8 mouse cellular contexts compared by ENCODE assay signal in the genomic region with DNA sequence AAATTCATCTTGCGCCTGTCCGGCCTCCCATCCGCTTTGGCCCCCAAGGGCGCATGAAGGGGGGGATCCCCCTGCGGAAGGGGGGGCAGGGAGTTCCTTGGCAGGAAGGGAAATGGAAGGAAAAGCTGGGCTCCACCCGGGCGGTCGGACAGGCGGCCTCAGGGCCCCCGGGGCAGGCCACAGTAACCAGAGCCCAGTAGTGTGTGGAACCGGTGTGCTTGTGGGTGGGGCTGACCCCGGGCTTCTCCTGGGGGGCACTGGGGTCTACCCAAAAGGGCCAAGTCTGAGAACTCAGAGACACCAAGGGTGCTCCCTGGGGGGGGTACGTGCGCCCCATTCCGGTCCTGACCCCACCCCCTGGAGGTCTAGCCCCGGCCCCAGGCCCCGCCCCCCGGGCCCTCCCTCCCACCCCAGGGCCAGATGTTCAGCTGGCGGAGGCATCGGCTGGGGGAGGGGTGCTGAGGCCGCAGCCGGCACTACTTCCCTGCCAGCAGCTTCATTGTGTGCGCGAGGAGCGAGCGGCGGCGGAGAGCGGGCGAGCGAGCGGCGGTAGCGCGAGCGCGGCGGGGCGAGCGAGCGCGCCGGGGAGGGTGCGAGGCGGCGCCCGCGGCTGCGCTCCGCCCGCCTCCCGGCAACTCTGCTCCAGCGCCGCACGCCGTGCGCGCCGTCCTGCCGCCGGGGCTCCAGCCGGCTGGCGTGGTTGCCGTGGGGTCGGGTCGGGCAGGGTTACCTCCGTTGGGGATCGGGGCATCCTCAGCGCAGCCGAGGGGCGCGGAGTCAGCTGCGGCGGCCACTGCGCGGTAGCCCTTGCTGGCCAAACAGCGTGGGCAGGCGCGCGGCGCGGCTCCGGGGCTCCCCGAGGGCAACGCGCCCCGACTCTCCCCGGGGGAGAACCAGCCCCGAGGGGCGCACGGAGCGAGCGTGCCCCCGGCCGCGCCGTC. TPM values are rescaled to one million over a fixed set of nuclear protein-coding genes. Genes with fewer than 3 reads are reported as not detected.
DNase-seq lines count a peak whose midpoint lies in the region; ATAC-seq and TF ChIP-seq lines count a peak whose summit lies in the region.

No protein-coding gene starts in this region.

- peak overlapping the region; percentile 60 for H3K4me3 ChIP-seq in C2C12 (ENCODE audit: insufficient read depth, poor library complexity, severe bottlenecking)
- H3K4me3 ChIP-seq in embryonic facial prominence, embryonic 14.5 days (ENCODE audit: low read depth, low read length): peak overlapping the region; percentile 88
- peak overlapping the region; percentile 82 for H3K4me3 ChIP-seq in heart, embryonic 13.5 days
- peak overlapping the region; percentile 73 for H3K4me3 ChIP-seq in kidney, embryonic 16.5 days (ENCODE audit: low read length)
- H3K4me3 ChIP-seq in liver, postnatal 0 days (ENCODE audit: low read depth, low read length): peak overlapping the region; percentile 57
- H3K4me3 ChIP-seq in neural tube, embryonic 13.5 days: peak overlapping the region; percentile 87
- H3K4me3 ChIP-seq in thymus, adult 2 months (ENCODE audit: control insufficient read depth, insufficient read depth, low read length): peak overlapping the region; percentile 96

- DNase-seq in adrenal gland, adult 18-20 months (ENCODE audit: low spot score in 2 of 2): peak; percentile 60 to 70
- peak; percentile 94 for DNase-seq in embryonic facial prominence, embryonic 14.5 days (ENCODE audit: low spot score)
- peak; percentile 82 for DNase-seq in liver, postnatal 0 days
- peak; percentile 90 for DNase-seq in thymus, adult 2 months

- H3K9ac ChIP-seq in embryonic facial prominence, embryonic 14.5 days (ENCODE audit: low read depth, low read length): peak overlapping the region; percentile 90
- peak overlapping the region; percentile 95 for H3K9ac ChIP-seq in heart, embryonic 13.5 days
- H3K9ac ChIP-seq in kidney, embryonic 16.5 days (replicated peaks; ENCODE audit: low read length): peak overlapping the region; percentile 92
- peak overlapping the region; percentile 14 for H3K9ac ChIP-seq in liver, postnatal 0 days (replicated peaks)
- peak overlapping the region; percentile 98 for H3K9ac ChIP-seq in neural tube, embryonic 13.5 days

- H3K79me2 ChIP-seq in C2C12 (ENCODE audit: control insufficient read depth, insufficient read depth): peaks cover 15% of the 10 kb centered on the region

- H3K4me2 ChIP-seq in embryonic facial prominence, embryonic 14.5 days (ENCODE audit: low read depth, low read length): peak overlapping the region; percentile 87
- peak overlapping the region; percentile 88 for H3K4me2 ChIP-seq in heart, embryonic 13.5 days
- peak overlapping the region; percentile 96 for H3K4me2 ChIP-seq in kidney, embryonic 16.5 days (replicated peaks; ENCODE audit: low read depth, low read length)
- peak overlapping the region; percentile 94 for H3K4me2 ChIP-seq in liver, postnatal 0 days (ENCODE audit: low read depth, low read length)
- peak overlapping the region; percentile 94 for H3K4me2 ChIP-seq in neural tube, embryonic 13.5 days

- peak overlapping the region; percentile 92 for H3ac ChIP-seq in C2C12 (ENCODE audit: control insufficient read depth, insufficient read length, low read depth)

- 1% methylated on average over 28 of the region's 97 CpGs for WGBS in embryonic facial prominence, embryonic 14.5 days
- WGBS in heart, embryonic 13.5 days: under 1% methylated on average over 55 of the region's 97 CpGs
- WGBS in kidney, embryonic 16.5 days: 1% methylated on average over 62 of the region's 97 CpGs
- 1% methylated on average over 52 of the region's 97 CpGs for WGBS in liver, postnatal 0 days (ENCODE audit: insufficient replicate concordance)
- 2% methylated on average over 41 of the region's 97 CpGs for WGBS in neural tube, embryonic 13.5 days
- WGBS in thymus, adult 2 months: under 1% methylated on average over 97 of the region's 97 CpGs

- H3K79me3 ChIP-seq in C2C12 (ENCODE audit: low read depth): peaks cover 4% of the 10 kb centered on the region

- 0 out of 2 replicates have a peak, but pooled peaks have one; percentile 53 for TF ChIP-seq POLR2A in thymus, adult 2 months (IDR thresholded peaks at IDR 0.05; ENCODE audit: control insufficient read depth, extremely low read depth, insufficient read depth, low read length, poor library complexity)

- peak; percentile 58 for ATAC-seq in embryonic facial prominence, embryonic 14.5 days (ENCODE audit: low read depth)
- peak; percentile 25; the same call in 1 of the 2 replicates for ATAC-seq in heart, embryonic 13.5 days (ENCODE audit: extremely low read depth, insufficient number of reproducible peaks, low FRiP score, low TSS enrichment)
- ATAC-seq in kidney, embryonic 16.5 days (ENCODE audit: low FRiP score, low TSS enrichment): peak; percentile 58; the same call in 1 of the 2 replicates
- ATAC-seq in liver, postnatal 0 days: peak; percentile 74
- ATAC-seq in neural tube, embryonic 13.5 days (ENCODE audit: low read depth): peak; percentile 59

- TF ChIP-seq CTCF in C2C12 (IDR thresholded peaks at IDR 0.05; ENCODE audit: control insufficient read depth, insufficient read depth, insufficient read length): no peak
- TF ChIP-seq CTCF in liver, postnatal 0 days (IDR thresholded peaks at IDR 0.05; ENCODE audit: low read depth): no peak
- peak; percentile 12; the same call in 1 of the 2 replicates for TF ChIP-seq CTCF in thymus, adult 2 months (IDR thresholded peaks at IDR 0.05; ENCODE audit: borderline replicate concordance, control insufficient read depth, extremely low read depth, insufficient read depth, low read length, poor library complexity)

- H3K27ac ChIP-seq in embryonic facial prominence, embryonic 14.5 days (replicated peaks; ENCODE audit: low read depth, low read length): peak overlapping the region; percentile 93
- H3K27ac ChIP-seq in heart, embryonic 13.5 days (replicated peaks): peak overlapping the region; percentile 97
- peak overlapping the region; percentile 86 for H3K27ac ChIP-seq in kidney, embryonic 16.5 days (ENCODE audit: low read length)
- H3K27ac ChIP-seq in liver, postnatal 0 days (ENCODE audit: low read depth): peak overlapping the region; percentile 60
- H3K27ac ChIP-seq in neural tube, embryonic 13.5 days (replicated peaks): peak overlapping the region; percentile 98
- peak overlapping the region; percentile 36 for H3K27ac ChIP-seq in thymus, adult 2 months (ENCODE audit: control insufficient read depth, insufficient read depth, low read length)

- H3K36me3 ChIP-seq in C2C12 (ENCODE audit: control insufficient read depth, insufficient read depth): peaks cover 23% of the 10 kb centered on the region
- H3K36me3 ChIP-seq in embryonic facial prominence, embryonic 14.5 days (ENCODE audit: control insufficient read depth, insufficient read depth, low read length): peaks cover 28% of the 10 kb centered on the region
- H3K36me3 ChIP-seq in heart, embryonic 13.5 days: peaks cover 31% of the 10 kb centered on the region
- peaks cover 8% of the 10 kb centered on the region for H3K36me3 ChIP-seq in kidney, embryonic 16.5 days (ENCODE audit: insufficient read depth, low read length)
- no peaks in the 10 kb centered on the region for H3K36me3 ChIP-seq in liver, postnatal 0 days (replicated peaks; ENCODE audit: insufficient read depth, low read length)
- peaks cover 28% of the 10 kb centered on the region for H3K36me3 ChIP-seq in neural tube, embryonic 13.5 days
- H3K36me3 ChIP-seq in thymus, adult 2 months (ENCODE audit: control insufficient read depth, insufficient read depth, low read length): no peaks in the 10 kb centered on the region

- no peak for TF ChIP-seq EP300 in liver, postnatal 0 days (IDR thresholded peaks at IDR 0.05; ENCODE audit: low read depth)

- H3K9me3 ChIP-seq in embryonic facial prominence, embryonic 14.5 days (ENCODE audit: control insufficient read depth, low read length): no peaks in the 10 kb centered on the region
- no peaks in the 10 kb centered on the region for H3K9me3 ChIP-seq in heart, embryonic 13.5 days
- no peaks in the 10 kb centered on the region for H3K9me3 ChIP-seq in kidney, embryonic 16.5 days (ENCODE audit: low read length)
- H3K9me3 ChIP-seq in liver, postnatal 0 days (ENCODE audit: low read length): no peaks in the 10 kb centered on the region
- no peaks in the 10 kb centered on the region for H3K9me3 ChIP-seq in neural tube, embryonic 13.5 days

- H3K4me1 ChIP-seq in embryonic facial prominence, embryonic 14.5 days (ENCODE audit: control insufficient read depth, insufficient read depth, low read length): peaks cover 35% of the 10 kb centered on the region
- peaks cover 55% of the 10 kb centered on the region for H3K4me1 ChIP-seq in heart, embryonic 13.5 days
- H3K4me1 ChIP-seq in kidney, embryonic 16.5 days (ENCODE audit: insufficient read depth, low read length): peaks cover 49% of the 10 kb centered on the region
- peaks cover 23% of the 10 kb centered on the region for H3K4me1 ChIP-seq in liver, postnatal 0 days (ENCODE audit: insufficient read depth)
- H3K4me1 ChIP-seq in neural tube, embryonic 13.5 days (replicated peaks): peaks cover 76% of the 10 kb centered on the region
- H3K4me1 ChIP-seq in thymus, adult 2 months (replicated peaks; ENCODE audit: control insufficient read depth, insufficient read depth, low read length): peaks cover 35% of the 10 kb centered on the region

- H3K27me3 ChIP-seq in C2C12 (ENCODE audit: control insufficient read depth, insufficient read depth, insufficient read length): no peaks in the 10 kb centered on the region
- H3K27me3 ChIP-seq in embryonic facial prominence, embryonic 14.5 days (replicated peaks; ENCODE audit: control insufficient read depth, insufficient read depth, low read length): no peaks in the 10 kb centered on the region
- no peaks in the 10 kb centered on the region for H3K27me3 ChIP-seq in heart, embryonic 13.5 days (replicated peaks)
- H3K27me3 ChIP-seq in kidney, embryonic 16.5 days (ENCODE audit: insufficient read depth, low read length): no peaks in the 10 kb centered on the region
- peaks cover 25% of the 10 kb centered on the region for H3K27me3 ChIP-seq in liver, postnatal 0 days (ENCODE audit: insufficient read depth, low read length)
- no peaks in the 10 kb centered on the region for H3K27me3 ChIP-seq in neural tube, embryonic 13.5 days
- H3K27me3 ChIP-seq in thymus, adult 2 months (ENCODE audit: control insufficient read depth, insufficient read depth, low read length): no peaks in the 10 kb centered on the region

RNA-seq across cellular contexts. Expression of a gene that starts 0.9 kb away (rescaled TPM):
- polyA plus RNA-seq in C2C12 (2012; fragmentation: generic; extraction: Trizol): 21.0 TPM
- total RNA-seq in adrenal gland, adult 18-20 months (2021): 1 to 10 TPM; 1.5 to 2.5 TPM
- polyA plus RNA-seq in embryonic facial prominence, embryonic 14.5 days (2014; fragmentation: Nextera tagmentation; extraction: Ambion mirVana): 10.8 and 11.7 TPM in 2 replicates
- polyA plus RNA-seq in heart, embryonic 13.5 days (2015; fragmentation: Nextera tagmentation; extraction: Ambion mirVana): 12.7 and 16.5 TPM in 2 replicates
- 8.7 and 10.8 TPM in 2 replicates for polyA plus RNA-seq in kidney, embryonic 16.5 days (2015; fragmentation: Nextera tagmentation; extraction: Ambion mirVana)
- polyA plus RNA-seq in liver, postnatal 0 days (2015; fragmentation: Nextera tagmentation; extraction: Ambion mirVana): 0.62 and 0.67 TPM in 2 replicates
- polyA plus RNA-seq in neural tube, embryonic 13.5 days (2015; fragmentation: Nextera tagmentation; extraction: Ambion mirVana): 31.0 and 31.1 TPM in 2 replicates
- 31.2 and 42.8 TPM in 2 replicates for polyA plus RNA-seq in thymus, adult 2 months (2012; rRNA removed)

RNA-seq across cellular contexts. Expression of a gene that starts 27.1 kb away (rescaled TPM):
- polyA plus RNA-seq in C2C12 (2012; fragmentation: generic; extraction: Trizol): 16.8 TPM
- total RNA-seq in adrenal gland, adult 18-20 months (2021): 10 to 100 TPM; 18.6 to 20.7 TPM
- 47.8 and 48.4 TPM in 2 replicates for polyA plus RNA-seq in embryonic facial prominence, embryonic 14.5 days (2014; fragmentation: Nextera tagmentation; extraction: Ambion mirVana)
- polyA plus RNA-seq in heart, embryonic 13.5 days (2015; fragmentation: Nextera tagmentation; extraction: Ambion mirVana): 51.0 and 52.1 TPM in 2 replicates
- polyA plus RNA-seq in kidney, embryonic 16.5 days (2015; fragmentation: Nextera tagmentation; extraction: Ambion mirVana): 81.4 and 88.0 TPM in 2 replicates
- polyA plus RNA-seq in liver, postnatal 0 days (2015; fragmentation: Nextera tagmentation; extraction: Ambion mirVana): 14.7 and 16.5 TPM in 2 replicates
- polyA plus RNA-seq in neural tube, embryonic 13.5 days (2015; fragmentation: Nextera tagmentation; extraction: Ambion mirVana): 58.1 TPM in 2 replicates
- polyA plus RNA-seq in thymus, adult 2 months (2012; rRNA removed): 55.9 and 71.6 TPM in 2 replicates

RNA-seq across cellular contexts. Expression of a gene that starts 50.6 kb away (rescaled TPM):
- 960 TPM for polyA plus RNA-seq in C2C12 (2012; fragmentation: generic; extraction: Trizol)
- total RNA-seq in adrenal gland, adult 18-20 months (2021): 1,000 to 10,000 TPM; 1,005 to 1,597 TPM
- 995 and 1,073 TPM in 2 replicates for polyA plus RNA-seq in embryonic facial prominence, embryonic 14.5 days (2014; fragmentation: Nextera tagmentation; extraction: Ambion mirVana)
- polyA plus RNA-seq in heart, embryonic 13.5 days (2015; fragmentation: Nextera tagmentation; extraction: Ambion mirVana): 1,676 and 1,958 TPM in 2 replicates
- polyA plus RNA-seq in kidney, embryonic 16.5 days (2015; fragmentation: Nextera tagmentation; extraction: Ambion mirVana): 1,116 and 1,175 TPM in 2 replicates
- polyA plus RNA-seq in liver, postnatal 0 days (2015; fragmentation: Nextera tagmentation; extraction: Ambion mirVana): 1,162 and 1,195 TPM in 2 replicates
- polyA plus RNA-seq in neural tube, embryonic 13.5 days (2015; fragmentation: Nextera tagmentation; extraction: Ambion mirVana): 918 and 1,011 TPM in 2 replicates
- 1,690 and 1,818 TPM in 2 replicates for polyA plus RNA-seq in thymus, adult 2 months (2012; rRNA removed)

Comparison
In these comparisons a context has a peak if more than half of its experiments do, and no peak if none do; other contexts are left out.
1. Peak in every context shown above with its lines: DNase-seq, ATAC-seq, H3K4me3 ChIP-seq and H3K27ac ChIP-seq.
2. H3K27ac ChIP-seq: peak in every context shown above with its lines; median percentile 98 in neural tube, embryonic 13.5 days; 97 in heart, embryonic 13.5 days; 93 in embryonic facial prominence, embryonic 14.5 days; 86 in kidney, embryonic 16.5 days; 60 in liver, postnatal 0 days; 36 in thymus, adult 2 months.
3. H3K9ac ChIP-seq: peak in every context shown above with its lines; median percentile 98 in neural tube, embryonic 13.5 days; 95 in heart, embryonic 13.5 days; 92 in kidney, embryonic 16.5 days; 90 in embryonic facial prominence, embryonic 14.5 days; 14 in liver, postnatal 0 days.